Mouse (Mus musculus): ENCODE data around the gene Adamts4.

GRCm38 (mm10) chr1:171223168-171223567 is 27.1 kb upstream of the Adamts4 start:
- TF ChIP-seq POLR2A (IDR thresholded peaks at IDR 0.05; ENCODE audit: extremely low read depth, insufficient read depth, low read length) (no peak), CTCF (IDR thresholded peaks at IDR 0.05; ENCODE audit: low read depth, low read length) (no peak)

All from liver, adult 2 months (tissue).